Mouse (Mus musculus): ENCODE results near the gene Lrtm1.

GRCm38 (mm10) chr14:28969247-28969646 is 48.8 kb upstream of the Lrtm1 start:
- TF ChIP-seq GATA1 (IDR thresholded peaks at IDR 0.05; ENCODE audit: low read length) = no peak
- TF ChIP-seq TAL1 (IDR thresholded peaks at IDR 0.05; ENCODE audit: low read length) = no peak

Measured in erythroblast, embryonic 14.5 days (primary cell).